Mouse (Mus musculus) lung, postnatal 0 days (tissue): ENCODE data around the gene Abl1. TPM values are rescaled to one million over a fixed set of nuclear protein-coding genes. Genes with fewer than 3 reads are reported as not detected.

Source experiments
- ATAC-seq: fragments of 200-750 bp; cut with Nextera tagmentation; 2 replicates; pipeline ENCODE4 v1.8.0; 2017; ENCODE audit warnings: moderate library complexity
- DNase-seq: peaks from one replicate; pipeline ENCODE4 v3.0.0-alpha.2; 2016; ENCODE audit warnings: low spot score
- H3K27ac ChIP-seq: fragments of 300-500 bp; sonication (generic); 2 replicates; pipeline ENCODE4 v1.5.1; 2014; ENCODE audit warnings: antibody characterized with exemption, mild to moderate bottlenecking, low read length, mixed read lengths
- H3K27me3 ChIP-seq: fragments of 300-500 bp; sonication (generic); replicated peaks from 2 replicates; pipeline ENCODE4 v1.6.1; 2014; ENCODE audit warnings: low read length, mixed read lengths; ENCODE audit not compliant: insufficient read depth
- H3K36me3 ChIP-seq: fragments of 300-500 bp; sonication (generic); 2 replicates; pipeline ENCODE4 v1.6.1; 2014; ENCODE audit warnings: low read length, mixed read lengths; ENCODE audit not compliant: insufficient read depth
- H3K4me1 ChIP-seq: fragments of 300-500 bp; sonication (generic); 2 replicates; pipeline ENCODE4 v1.6.1; 2014; ENCODE audit warnings: antibody characterized with exemption, low read depth, low read length, mixed read lengths; ENCODE audit not compliant: insufficient read depth
- H3K4me2 ChIP-seq: fragments of 300-500 bp; sonication (generic); replicated peaks from 2 replicates; pipeline ENCODE4 v1.6.1; 2014; ENCODE audit warnings: low read depth, mild to moderate bottlenecking, low read length, moderate library complexity, mixed read lengths
- H3K4me3 ChIP-seq: fragments of 300-500 bp; sonication (generic); 2 replicates; pipeline ENCODE4 v1.5.1; 2014; ENCODE audit warnings: low read depth, low read length
- H3K9ac ChIP-seq: fragments of 300-500 bp; sonication (generic); replicated peaks from 2 replicates; pipeline ENCODE4 v1.6.1; 2014; ENCODE audit warnings: low read depth, mild to moderate bottlenecking
- H3K9me3 ChIP-seq: fragments of 300-500 bp; sonication (generic); 2 replicates; pipeline ENCODE4 v1.6.1; 2016; ENCODE audit warnings: low read length, mixed read lengths
- CTCF ChIP-seq: IDR thresholded peaks from 2 replicates; pipeline ENCODE4 v1.5.1; 2016; ENCODE audit warnings: antibody characterized with exemption, mild to moderate bottlenecking
- EP300 ChIP-seq: IDR thresholded peaks from 2 replicates; pipeline ENCODE4 v1.6.1; 2016; ENCODE audit warnings: antibody characterized with exemption, mild to moderate bottlenecking, control low read depth
- WGBS: fragments of 180-500 bp; shearing (Covaris S2); extraction: QIAGEN DNeasy Blood & Tissue Kit; methylation state at CpG from one replicate; pipeline ENCODE4 v1.1.7; 2014; 5-methylcytosine and 5-hydroxymethylcytosine counted together
- polyA plus RNA-seq: library from polyadenylated mRNA; unstranded; fragments of >200 nt; fragmentation: Nextera tagmentation; extraction: Ambion mirVana; gene quantifications from 2 replicates; pipeline ENCODE4 v1.2.1, GENCODE M21; 2015

Gene Abl1
- polyA plus RNA-seq, 1 experiment from 2014 or later, result 16.3 TPM

GRCm38 (mm10) chr2:31683666-31684065 lies 4.5 kb upstream of the Abl1 start:
- Histone ChIP-seq H3K9ac (no peak overlapping the region), H3K4me1 (no peaks in the 10 kb centered on the region), H3K4me2 (no peak overlapping the region), H3K4me3 (no peak overlapping the region), H3K9me3 (no peaks in the 10 kb centered on the region), H3K27me3 (no peaks in the 10 kb centered on the region), H3K36me3 (peaks cover 5% of the 10 kb centered on the region; the same call in 1 of the 2 replicates), H3K27ac (no peak overlapping the region)
- ATAC-seq (no peak), DNase-seq (peak; percentile 85)
- 31% methylated on average over 2 of the region's 2 CpGs for WGBS
- TF ChIP-seq CTCF (peak; percentile 87), EP300 (no peak)

- Histone ChIP-seq H3K9me3 (no peaks in the 10 kb centered on the region), H3K4me1 (peaks cover 3% of the 10 kb centered on the region; the same call in 1 of the 2 replicates), H3K27me3 (no peaks in the 10 kb centered on the region), H3K4me3 (peak overlapping the region; percentile 94), H3K9ac (peak overlapping the region; percentile 95), H3K36me3 (no peaks in the 10 kb centered on the region), H3K27ac (peak overlapping the region; percentile 94), H3K4me2 (peak overlapping the region; percentile 92)
- TF ChIP-seq CTCF, result no peak
- no peak for TF ChIP-seq EP300
- peak; percentile 45 for DNase-seq
- ATAC-seq, result no peak
- under 1% methylated on average over 12 of the region's 12 CpGs for WGBS
These were observed 869 bp downstream of the Abl1 start for GRCm38 (mm10) chr2:31689045-31689444.

GRCm38 (mm10) chr2:31690063-31690462 lies 1.9 kb downstream of the Abl1 start:
- Histone ChIP-seq H3K36me3 (no peaks in the 10 kb centered on the region), H3K27me3 (no peaks in the 10 kb centered on the region), H3K4me2 (peak overlapping the region; percentile 92), H3K4me3 (peak overlapping the region; percentile 94), H3K27ac (peak overlapping the region; percentile 94; the same call in 1 of the 2 replicates), H3K9ac (0 out of 2 replicates have a peak overlapping the region, but pooled peaks have one; percentile 95), H3K4me1 (peaks cover 3% of the 10 kb centered on the region; the same call in 1 of the 2 replicates), H3K9me3 (no peaks in the 10 kb centered on the region)
- TF ChIP-seq EP300 (no peak), CTCF (no peak)
- 19% methylated on average over 3 of the region's 3 CpGs for WGBS
- no peak for ATAC-seq
- DNase-seq, result peak; percentile 55

GRCm38 (mm10) chr2:31698209-31698608 lies 10.0 kb downstream of the Abl1 start:
- no peaks in the 10 kb centered on the region for H3K4me1 ChIP-seq
- no peaks in the 10 kb centered on the region for H3K27me3 ChIP-seq
- no peak overlapping the region for H3K27ac ChIP-seq
- no peak overlapping the region for H3K9ac ChIP-seq
- H3K9me3 ChIP-seq, result no peaks in the 10 kb centered on the region
- TF ChIP-seq EP300, result no peak
- TF ChIP-seq CTCF, result peak; percentile 61
- peak; percentile 30 for DNase-seq
- ATAC-seq, result no peak
- H3K4me2 ChIP-seq, result no peak overlapping the region
- H3K36me3 ChIP-seq, result no peaks in the 10 kb centered on the region
- H3K4me3 ChIP-seq, result no peak overlapping the region

- Histone ChIP-seq H3K4me1 (no peaks in the 10 kb centered on the region), H3K9ac (no peak overlapping the region), H3K9me3 (no peaks in the 10 kb centered on the region), H3K36me3 (no peaks in the 10 kb centered on the region), H3K4me3 (no peak overlapping the region), H3K27me3 (no peaks in the 10 kb centered on the region), H3K27ac (no peak overlapping the region), H3K4me2 (no peak overlapping the region)
- TF ChIP-seq EP300, result no peak
- DNase-seq (no peak), ATAC-seq (no peak)
- 55% methylated on average over 7 of the region's 7 CpGs for WGBS
These were observed 12.6 kb downstream of the Abl1 start for GRCm38 (mm10) chr2:31700545-31701446.

- DNase-seq (peak; percentile 65), ATAC-seq (peak; percentile 52)
- Histone ChIP-seq H3K27me3 (no peaks in the 10 kb centered on the region), H3K4me2 (no peak overlapping the region), H3K4me1 (no peaks in the 10 kb centered on the region), H3K9me3 (no peaks in the 10 kb centered on the region), H3K4me3 (no peak overlapping the region), H3K27ac (no peak overlapping the region), H3K36me3 (no peaks in the 10 kb centered on the region), H3K9ac (no peak overlapping the region)
- TF ChIP-seq CTCF, result no peak
- TF ChIP-seq EP300, result no peak
These were observed 15.1 kb downstream of the Abl1 start for GRCm38 (mm10) chr2:31703226-31703625.
